Mouse (Mus musculus): Measurements from ENCODE around the gene Prkcg.

- no peak for TF ChIP-seq CTCF (IDR thresholded peaks at IDR 0.05; ENCODE audit: low read depth)
- TF ChIP-seq EP300 (IDR thresholded peaks at IDR 0.05; ENCODE audit: low read depth), result no peak
These were observed 5.7 kb upstream of the Prkcg start for GRCm38 (mm10) chr7:3283081-3283875.

All from liver, postnatal 0 days (tissue).